Mouse (Mus musculus) cerebellum, postnatal 14 days (tissue): Measurements from ENCODE around the gene Gpx3.

ENCODE experiments used
- DNase-seq, 2 experiments: peaks; one replicate each; pipeline ENCODE4 v3.0.0; 2021; ENCODE audit warnings: mixed read lengths in 2 of 2

Gpx3 gene

GRCm38 (mm10) chr11:54912503-54913316 lies 10.5 kb downstream of the Gpx3 start:
- DNase-seq: no peak

- DNase-seq: peak; percentile 36 to 60
Measured at GRCm38 (mm10) chr11:54913841-54914240, 11.6 kb downstream of the Gpx3 start.

GRCm38 (mm10) chr11:54917461-54917860 lies 15.2 kb downstream of the Gpx3 start:
- DNase-seq: no peak

GRCm38 (mm10) chr11:54918273-54918672 lies 16.0 kb downstream of the Gpx3 start:
- DNase-seq: no peak

GRCm38 (mm10) chr11:54920127-54920972 lies 18.1 kb downstream of the Gpx3 start:
- no peak for DNase-seq

GRCm38 (mm10) chr11:54920973-54921580 lies 18.8 kb downstream of the Gpx3 start:
- DNase-seq: no peak

GRCm38 (mm10) chr11:54921798-54922197 lies 19.5 kb downstream of the Gpx3 start:
- no peak for DNase-seq

GRCm38 (mm10) chr11:54922488-54922887 lies 20.2 kb downstream of the Gpx3 start:
- no peak for DNase-seq

- no peak for DNase-seq
Measured at GRCm38 (mm10) chr11:54924145-54924544, 21.9 kb downstream of the Gpx3 start.

GRCm38 (mm10) chr11:54927346-54928140 lies 25.3 kb downstream of the Gpx3 start:
- peak; percentile 78 to 84 for DNase-seq

GRCm38 (mm10) chr11:54928219-54928618 lies 26.0 kb downstream of the Gpx3 start:
- DNase-seq: no peak

GRCm38 (mm10) chr11:54928886-54929285 lies 26.6 kb downstream of the Gpx3 start:
- DNase-seq: no peak

GRCm38 (mm10) chr11:54929290-54929689 lies 27.0 kb downstream of the Gpx3 start:
- DNase-seq: no peak

GRCm38 (mm10) chr11:54929744-54930143 lies 27.5 kb downstream of the Gpx3 start:
- DNase-seq: no peak

GRCm38 (mm10) chr11:54930318-54930979 lies 28.2 kb downstream of the Gpx3 start:
- DNase-seq: peak; percentile 78 to 81

- DNase-seq: peak; percentile 73 to 84
Measured at GRCm38 (mm10) chr11:54931405-54932093, 29.3 kb downstream of the Gpx3 start.

- DNase-seq: no peak
Measured at GRCm38 (mm10) chr11:54932540-54932939, 30.3 kb downstream of the Gpx3 start.

GRCm38 (mm10) chr11:54934198-54934597 lies 31.9 kb downstream of the Gpx3 start:
- DNase-seq: no peak

- peak in 1 of 2 experiments; percentile 48 for DNase-seq
Measured at GRCm38 (mm10) chr11:54936035-54936770, 34.0 kb downstream of the Gpx3 start.

- DNase-seq: no peak
Measured at GRCm38 (mm10) chr11:54936771-54937140, 34.5 kb downstream of the Gpx3 start.

- DNase-seq: peak; percentile 41 to 52
Measured at GRCm38 (mm10) chr11:54939501-54939900, 37.2 kb downstream of the Gpx3 start.
